Mouse (Mus musculus): ENCODE measurements around the gene Sgms2.

DNA sequence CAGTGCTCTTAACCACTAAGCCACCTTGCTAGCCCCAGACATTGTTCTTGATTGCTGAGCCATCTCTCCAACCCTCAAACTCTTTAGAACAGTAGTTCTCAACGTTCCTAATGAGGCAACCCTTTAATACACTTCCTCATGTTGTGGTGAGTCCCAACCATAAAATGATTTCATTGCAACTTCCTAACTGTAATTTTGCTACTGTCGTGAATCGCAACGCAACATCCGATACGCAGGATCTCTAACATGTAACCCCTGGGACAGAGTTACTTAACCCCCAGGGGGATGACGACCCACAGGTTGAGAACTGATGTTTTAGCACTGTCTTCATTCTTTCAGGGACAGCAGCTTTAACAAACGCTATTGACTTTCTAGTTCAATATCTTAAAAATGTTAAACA lies 122.5 kb downstream of the Sgms2 start:
- no peak for TF ChIP-seq CTCF (IDR thresholded peaks at IDR 0.05; ENCODE audit: low read depth)
- no peak for TF ChIP-seq EP300 (IDR thresholded peaks at IDR 0.05; ENCODE audit: low read depth)

Measured in heart, postnatal 0 days (tissue).